Mouse (Mus musculus) retina, adult 2 months (tissue): ENCODE results near the gene Ccr1.
"Not testable (repeated sequence)": the region's sequence is repeated elsewhere in the genome, so short reads cannot be mapped to it uniquely, and the experiment has no call there.

Experiments used
- DNase-seq: peaks from one replicate; pipeline ENCODE4 v3.0.0-alpha.2; 2012; ENCODE audit warnings: low read depth, low spot score

Ccr1 gene

DNA sequence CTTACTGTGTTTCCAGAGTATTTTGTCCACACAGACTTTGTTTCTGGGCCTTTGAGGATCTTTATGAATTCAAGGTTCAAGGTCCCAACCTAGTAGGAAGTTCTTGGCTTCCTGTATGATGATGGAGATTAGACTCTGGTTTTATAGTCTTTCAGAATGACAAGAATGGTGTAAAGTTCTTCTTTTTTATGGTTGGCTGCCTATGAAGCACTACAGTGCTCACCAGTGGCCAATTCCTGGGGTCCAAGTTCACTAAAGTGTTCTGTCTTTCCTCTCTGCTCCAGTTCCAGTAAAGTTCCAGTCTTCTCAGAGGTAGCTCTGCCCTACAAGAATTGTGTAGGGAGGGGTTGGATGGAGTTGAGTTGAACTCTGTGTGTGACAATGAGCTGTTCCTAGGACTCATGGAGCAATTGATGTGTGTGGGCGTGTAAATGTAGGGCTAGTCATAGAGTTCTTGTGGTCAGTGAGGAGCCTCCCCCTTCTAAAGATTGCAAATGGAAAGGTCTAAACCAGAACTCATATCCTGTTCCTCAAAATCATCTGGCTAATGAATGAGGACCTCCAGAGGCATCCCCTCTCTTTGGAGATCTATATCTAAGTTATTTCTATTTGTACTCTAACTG is at the start of gene Ccr1:
TSS of gene Ccr1 (minus strand) at position 403 of the 623 bp plus-strand sequence.
- DNase-seq, result no peak

DNA sequence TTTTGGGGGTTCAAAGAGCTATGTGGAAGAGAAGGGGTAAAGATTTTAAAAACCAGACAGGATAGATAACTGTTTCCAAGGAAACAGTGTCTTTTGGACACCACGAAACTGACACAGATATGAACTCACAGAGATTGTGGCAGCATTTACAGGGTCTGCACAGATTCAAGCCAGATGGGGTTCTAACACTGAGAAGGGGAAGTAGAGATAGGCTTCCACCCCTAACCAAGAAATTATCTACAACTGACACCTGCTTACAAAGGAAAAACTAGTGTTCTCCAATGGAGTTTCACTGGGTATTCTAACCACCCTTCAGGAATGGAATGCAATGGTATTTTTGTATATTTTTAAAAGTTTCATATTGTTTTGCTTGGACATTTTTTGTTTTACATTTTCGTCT is 47.6 kb upstream of the Ccr1 start:
- no peak for DNase-seq

DNA sequence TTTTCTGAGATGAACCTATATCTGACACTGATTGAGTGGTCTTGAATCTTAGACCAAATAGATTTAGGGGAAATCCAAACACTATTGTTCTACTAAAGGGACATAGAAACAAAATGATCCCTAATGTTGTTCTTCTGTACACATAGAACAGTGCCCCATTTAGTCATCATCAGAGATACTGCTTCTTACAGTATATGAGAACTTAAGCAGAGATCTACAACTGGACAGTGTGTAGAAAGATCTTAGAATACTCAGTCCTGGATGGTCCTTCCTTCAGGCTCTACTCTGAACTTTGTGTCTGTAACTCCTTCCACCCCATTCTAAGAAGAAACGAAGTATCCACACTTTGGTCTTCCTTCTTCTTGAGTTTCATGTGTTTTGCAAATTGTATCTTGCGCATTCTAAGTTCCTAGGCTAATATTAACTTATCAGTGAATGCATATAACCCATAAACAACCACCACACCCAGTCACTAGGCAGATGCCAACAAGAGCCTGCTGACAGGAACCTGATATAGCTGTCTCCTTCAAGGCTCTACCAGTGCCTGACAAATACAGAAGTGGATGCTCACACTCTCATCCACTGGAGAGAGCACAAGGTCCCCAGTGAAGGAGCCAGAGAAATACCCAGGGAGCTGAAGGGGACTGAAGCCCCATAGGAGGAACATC is 46.6 kb upstream of the Ccr1 start:
- no peak for DNase-seq

DNA sequence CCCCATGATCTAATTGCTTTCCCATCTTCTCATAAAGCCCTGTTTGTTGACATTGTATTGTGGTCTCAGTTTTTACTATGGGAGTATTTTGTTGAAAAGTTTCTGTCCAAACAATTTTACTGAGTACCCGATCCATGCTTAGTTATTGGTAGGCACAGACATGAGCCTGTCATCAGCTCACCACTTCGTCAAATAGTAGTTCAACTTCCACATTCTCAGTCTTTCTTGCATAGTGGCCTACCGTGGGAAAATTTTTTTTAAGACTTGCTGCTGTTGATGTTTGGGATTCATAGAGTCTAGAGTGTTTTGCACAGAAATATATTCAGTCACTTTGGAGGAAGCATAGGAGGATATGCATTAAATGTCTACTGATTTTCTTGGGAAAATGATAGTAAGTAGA is 44.8 kb upstream of the Ccr1 start:
- DNase-seq, result no peak

GRCm38 (mm10) chr9:124012691-124013090 is 44.2 kb upstream of the Ccr1 start:
- no peak for DNase-seq

- no peak for DNase-seq
Measured at GRCm38 (mm10) chr9:123999784-124000183, 31.3 kb upstream of the Ccr1 start.

- DNase-seq, result no peak
Measured at GRCm38 (mm10) chr9:123997719-123998118, 29.2 kb upstream of the Ccr1 start.

- no peak for DNase-seq
Measured at GRCm38 (mm10) chr9:123991312-123991906, 22.9 kb upstream of the Ccr1 start.

GRCm38 (mm10) chr9:123989671-123990070 is 21.2 kb upstream of the Ccr1 start:
- no peak for DNase-seq

GRCm38 (mm10) chr9:123986217-123986616 is 17.7 kb upstream of the Ccr1 start:
- DNase-seq, result no peak

DNA sequence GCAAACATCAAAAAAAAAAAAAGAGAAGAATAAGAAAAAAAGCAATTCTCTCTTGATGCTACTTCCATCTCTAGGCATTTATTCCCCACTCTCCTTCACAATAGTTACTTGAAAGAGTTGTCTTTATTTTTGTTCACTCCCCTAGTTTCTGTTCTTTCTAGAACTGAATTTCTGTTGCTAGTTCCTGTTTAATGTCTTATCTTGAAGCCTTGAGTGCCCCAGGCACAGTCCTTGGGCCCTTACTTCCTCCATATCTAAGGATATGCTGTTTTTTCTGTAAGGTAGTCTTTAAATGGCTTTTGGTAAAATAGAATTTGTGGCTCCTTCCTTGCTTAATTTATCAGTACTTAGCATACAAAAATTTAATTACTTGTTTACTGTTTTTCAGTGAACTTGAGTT is 16.5 kb upstream of the Ccr1 start:
- DNase-seq, result no peak

DNA sequence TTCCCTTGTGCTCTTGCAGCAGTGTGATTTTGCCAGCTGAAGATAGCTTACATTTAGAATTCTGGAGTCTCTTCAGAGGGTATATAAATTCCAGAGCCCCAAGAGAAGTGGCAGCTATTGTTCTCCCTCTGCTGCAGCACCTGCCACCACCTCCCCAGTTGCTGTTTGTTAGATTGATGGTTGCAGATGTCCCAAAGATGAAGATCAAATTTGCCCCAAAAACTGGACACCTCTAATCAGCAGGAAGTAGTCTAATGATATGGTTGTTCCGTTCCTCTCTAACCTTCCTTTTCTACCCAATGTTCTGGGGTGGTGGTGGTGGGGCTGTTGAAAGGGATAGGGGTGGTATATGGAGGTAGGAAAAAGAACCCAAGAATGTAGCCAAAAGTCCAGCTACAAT is 14.2 kb upstream of the Ccr1 start:
- no peak for DNase-seq

DNA sequence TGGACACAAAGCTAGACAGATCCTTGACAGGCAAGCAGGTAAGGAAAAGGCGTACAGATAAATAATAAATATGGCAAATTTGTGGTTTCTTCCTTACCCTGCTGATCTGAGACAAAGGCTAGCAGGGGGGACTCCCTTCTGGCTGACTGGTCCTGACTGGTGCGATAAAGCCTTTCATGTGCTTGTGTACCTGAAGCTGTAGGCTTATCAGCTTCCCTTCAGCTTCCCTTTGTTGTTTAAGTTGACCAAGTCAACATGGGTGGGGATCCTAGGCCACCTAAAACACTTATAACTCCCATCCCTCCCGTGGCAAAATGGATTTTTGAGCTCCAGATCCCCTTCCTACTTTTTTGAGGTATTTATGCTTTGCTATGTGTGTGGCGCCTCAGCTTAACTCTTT is 13.4 kb upstream of the Ccr1 start:
- DNase-seq, result no peak

DNA sequence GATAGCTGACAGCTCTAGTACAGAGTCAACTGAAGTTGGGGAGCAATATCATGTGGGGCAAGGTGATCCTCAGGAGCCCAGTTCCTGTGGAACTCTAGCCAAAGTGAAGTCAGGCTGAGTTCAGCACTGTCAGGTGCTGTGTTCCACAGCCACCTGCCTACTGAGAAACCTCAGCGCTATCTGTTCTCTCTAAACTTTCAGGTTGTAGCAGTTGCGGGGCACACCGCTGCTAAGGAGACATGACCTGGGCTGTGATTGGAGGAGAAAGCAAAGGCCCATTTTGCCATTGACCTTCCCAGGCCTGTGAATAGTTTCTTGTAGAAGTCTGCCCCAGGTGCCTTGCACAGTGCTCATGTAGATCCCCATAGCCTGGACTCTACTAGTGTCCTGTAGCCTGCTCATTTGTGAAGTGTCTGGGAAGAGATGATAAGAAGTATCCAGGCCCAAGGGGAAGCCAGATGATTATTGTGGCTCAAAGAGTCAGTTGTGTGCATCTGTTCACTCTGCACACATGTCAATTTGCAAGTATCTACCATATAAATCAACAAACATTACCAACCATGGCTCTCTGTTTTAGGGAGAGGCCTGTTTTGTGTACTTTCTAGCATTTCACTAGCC is 12.5 kb upstream of the Ccr1 start:
- DNase-seq, result not testable (repeated sequence)

DNA sequence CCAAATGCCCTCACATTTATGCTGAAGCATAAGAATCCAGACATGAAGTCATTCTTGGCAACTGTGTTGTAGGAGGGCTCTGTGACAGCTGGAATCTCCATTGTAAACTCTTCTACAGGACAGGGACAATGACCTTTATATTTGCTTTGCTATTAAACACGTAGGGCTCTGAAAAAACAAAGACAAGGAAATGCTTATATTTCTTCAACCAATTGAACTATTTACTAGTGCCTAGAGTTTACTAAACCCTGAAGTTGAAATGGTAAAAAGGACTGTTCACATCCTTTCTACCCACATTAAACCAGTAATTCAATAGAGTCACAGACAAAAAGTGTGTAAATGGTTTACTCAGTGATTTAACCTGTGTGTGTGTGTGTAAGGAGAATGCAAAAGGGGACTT is 9.8 kb upstream of the Ccr1 start, which contains the start of gene Ccr1l1:
TSS of gene Ccr1l1 (minus strand) at position 101 of the 400 bp plus-strand sequence.
- no peak for DNase-seq

- DNase-seq, result no peak
Measured at GRCm38 (mm10) chr9:123976876-123977663, 8.6 kb upstream of the Ccr1 start.

DNA sequence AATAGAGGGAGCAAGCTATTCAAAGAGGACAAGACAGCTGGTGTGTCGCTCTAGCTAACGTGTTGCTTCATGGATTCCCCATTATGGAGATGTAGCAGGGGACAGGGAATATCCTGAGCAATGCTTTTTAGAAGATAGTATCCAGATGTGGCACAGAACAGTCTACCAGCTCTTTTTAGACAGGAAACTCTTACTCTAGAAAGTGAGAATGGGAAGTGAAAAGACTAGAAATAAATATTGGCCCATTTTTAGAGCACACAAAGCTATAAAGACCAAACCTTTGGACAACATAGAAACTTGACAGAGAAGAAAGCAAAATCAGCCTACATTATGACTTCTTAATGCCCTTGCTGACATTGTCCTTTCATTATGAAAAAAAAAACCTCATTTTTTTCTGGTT is 7.1 kb upstream of the Ccr1 start:
- no peak for DNase-seq

DNA sequence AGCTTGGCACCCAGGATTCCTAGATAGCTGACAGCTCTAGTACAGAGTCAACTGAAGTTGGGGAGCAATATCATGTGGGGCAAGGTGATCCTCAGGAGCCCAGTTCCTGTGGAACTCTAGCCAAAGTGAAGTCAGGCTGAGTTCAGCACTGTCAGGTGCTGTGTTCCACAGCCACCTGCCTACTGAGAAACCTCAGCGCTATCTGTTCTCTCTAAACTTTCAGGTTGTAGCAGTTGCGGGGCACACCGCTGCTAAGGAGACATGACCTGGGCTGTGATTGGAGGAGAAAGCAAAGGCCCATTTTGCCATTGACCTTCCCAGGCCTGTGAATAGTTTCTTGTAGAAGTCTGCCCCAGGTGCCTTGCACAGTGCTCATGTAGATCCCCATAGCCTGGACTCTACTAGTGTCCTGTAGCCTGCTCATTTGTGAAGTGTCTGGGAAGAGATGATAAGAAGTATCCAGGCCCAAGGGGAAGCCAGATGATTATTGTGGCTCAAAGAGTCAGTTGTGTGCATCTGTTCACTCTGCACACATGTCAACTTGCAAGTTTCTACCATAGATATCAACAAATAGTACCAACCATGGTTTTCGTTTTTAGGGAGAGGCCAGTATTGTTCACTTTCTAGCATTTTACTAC is 1.5 kb downstream of the Ccr1 start:
- DNase-seq, result not testable (repeated sequence)

GRCm38 (mm10) chr9:123964776-123965175 is 3.7 kb downstream of the Ccr1 start:
- DNase-seq, result no peak

DNA sequence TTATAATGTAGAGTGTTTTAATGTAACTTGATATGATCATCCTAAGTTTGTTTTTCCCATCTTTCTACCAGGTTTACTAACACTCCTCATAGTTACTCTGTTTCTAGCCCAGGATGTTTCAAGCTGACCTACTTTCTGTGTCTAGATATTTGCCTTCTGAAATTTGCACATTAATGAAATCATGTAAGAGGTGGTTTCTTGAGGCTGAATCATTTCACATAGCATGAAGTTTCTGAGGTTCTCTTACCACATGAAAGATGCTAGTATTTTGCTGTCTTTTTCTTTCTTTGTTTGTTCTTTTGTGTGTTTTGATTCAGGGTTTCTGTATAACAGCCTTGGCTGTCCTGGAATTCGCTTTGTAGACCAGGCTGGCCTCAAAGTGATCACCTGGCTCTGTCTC is 8.3 kb downstream of the Ccr1 start:
- no peak for DNase-seq

DNA sequence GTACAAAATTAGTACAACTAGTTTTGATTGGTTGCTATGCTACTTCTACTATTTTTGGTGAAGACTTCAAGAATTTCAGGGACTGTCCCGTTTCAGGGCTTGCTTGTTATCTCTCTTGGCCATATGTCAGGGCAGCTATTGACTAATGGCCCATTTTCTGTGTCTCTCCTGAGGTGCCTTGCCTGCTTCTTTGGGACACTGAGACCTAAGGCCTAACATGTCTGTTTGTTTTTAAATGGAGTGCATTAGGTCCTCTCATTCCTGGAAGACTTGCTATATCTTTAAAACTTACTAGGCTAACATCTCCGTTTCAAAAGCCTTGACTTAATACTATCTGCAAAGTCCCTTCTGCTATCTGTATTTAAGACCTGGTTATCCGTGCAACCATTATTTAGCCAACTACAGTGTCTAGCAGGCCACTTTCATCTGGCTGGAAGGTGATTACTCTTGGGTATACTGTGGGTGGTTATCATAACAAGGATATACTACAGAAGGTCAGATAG is 10.5 kb downstream of the Ccr1 start:
- DNase-seq, result no peak
